ENCODE assay signal across 8 mouse cellular contexts in the genomic region with DNA sequence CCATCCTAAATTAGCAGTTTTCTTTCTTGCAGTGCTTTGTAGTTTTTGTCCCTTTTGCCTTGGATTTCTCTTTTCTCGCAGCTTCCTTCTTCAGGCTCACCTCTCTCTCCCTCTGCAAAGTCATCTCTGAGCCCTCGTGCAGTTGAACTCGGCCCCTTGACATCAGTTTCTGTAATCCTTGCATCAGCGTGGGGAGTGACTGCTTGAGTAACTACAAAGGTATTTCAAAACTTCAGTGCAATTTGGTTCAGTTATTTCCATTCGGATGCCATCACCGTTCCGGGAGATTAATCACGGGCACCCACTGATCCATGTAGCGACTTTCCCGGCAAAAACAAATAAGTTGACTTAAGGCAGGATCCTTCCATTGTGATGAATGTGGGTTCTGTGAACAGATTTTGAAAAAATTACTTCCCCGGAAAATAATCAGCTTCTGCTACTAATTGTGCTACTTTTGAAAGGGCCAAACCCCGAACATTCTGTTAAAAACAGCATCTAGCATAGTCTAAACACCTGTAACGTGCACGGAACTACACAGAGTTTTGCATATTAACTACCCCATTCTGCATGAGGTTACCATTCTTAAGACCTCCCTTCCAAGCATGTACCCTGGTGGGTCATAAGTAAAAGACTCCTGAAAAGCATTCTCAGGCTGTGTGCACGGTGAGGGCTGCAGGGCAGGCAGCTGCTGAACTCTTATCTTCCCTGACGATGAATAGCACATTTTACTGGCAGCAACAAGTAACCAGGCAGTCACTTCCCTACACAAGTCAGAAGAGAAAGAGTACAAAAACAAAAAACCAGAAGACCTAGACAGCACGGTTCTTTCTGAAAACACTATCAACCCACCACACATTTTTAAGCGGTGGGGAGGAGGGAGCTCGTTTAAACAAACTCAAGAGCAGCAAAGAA. TPM values are rescaled to one million over a fixed set of nuclear protein-coding genes. Genes with fewer than 3 reads are reported as not detected.
DNase-seq lines count a peak whose midpoint lies in the region; ATAC-seq lines count a peak whose summit lies in the region.

No protein-coding gene starts in this region.

- H3K4me1 ChIP-seq in hindbrain, embryonic 11.5 days (replicated peaks; ENCODE audit: control insufficient read depth, insufficient read depth, low read length): peaks cover 5% of the 10 kb centered on the region; the same call in 1 of the 2 replicates
- peaks cover 21% of the 10 kb centered on the region for H3K4me1 ChIP-seq in midbrain, embryonic 16.5 days (ENCODE audit: control insufficient read depth, insufficient read depth, low read length)

- WGBS in hindbrain, embryonic 11.5 days: 11% methylated on average over 19 of the region's 19 CpGs
- WGBS in midbrain, embryonic 16.5 days: 5% methylated on average over 19 of the region's 19 CpGs

- H3K4me3 ChIP-seq in hindbrain, embryonic 11.5 days (ENCODE audit: low read depth, low read length): peak overlapping the region; percentile 82
- H3K4me3 ChIP-seq in midbrain, embryonic 16.5 days (ENCODE audit: low read depth, low read length): peak overlapping the region; percentile 84

- no peaks in the 10 kb centered on the region for H3K36me3 ChIP-seq in hindbrain, embryonic 11.5 days (ENCODE audit: control insufficient read depth, insufficient read depth, low read length)
- no peaks in the 10 kb centered on the region for H3K36me3 ChIP-seq in midbrain, embryonic 16.5 days (ENCODE audit: control insufficient read depth, insufficient read depth, low read length)

- intact Hi-C loops in heart, postnatal 36 days (cut with DNase I): loop anchor here (1.0 to 10.0 kb wide), 7 partner anchors 67 to 501 kb away; a partner anchor contains a TSS

- no peak for ATAC-seq in hindbrain, embryonic 11.5 days (ENCODE audit: low FRiP score)
- ATAC-seq in midbrain, embryonic 16.5 days: no peak

- peak overlapping the region; percentile 41 for H3K4me2 ChIP-seq in hindbrain, embryonic 11.5 days (replicated peaks; ENCODE audit: low read depth, low read length)
- H3K4me2 ChIP-seq in midbrain, embryonic 16.5 days (ENCODE audit: low read length): peak overlapping the region; percentile 65

- no peak overlapping the region for H3K27ac ChIP-seq in hindbrain, embryonic 11.5 days (ENCODE audit: low read depth, low read length)
- H3K27ac ChIP-seq in midbrain, embryonic 16.5 days (ENCODE audit: low read length): no peak overlapping the region

- DNase-seq in heart, adult 11 months: peak; percentile 87
- no peak for DNase-seq in heart, postnatal 36 days
- peak; percentile 33 for DNase-seq in embryo, embryonic 11 days
- peak; percentile 34 for DNase-seq in hindbrain, embryonic 11.5 days (ENCODE audit: low spot score)
- DNase-seq in liver: peak; percentile 77
- DNase-seq in urinary bladder, postnatal 10 days (ENCODE audit: low spot score): no peak
- no peak for DNase-seq in right cerebral cortex, postnatal 36 days (ENCODE audit: low spot score in 2 of 2)

- H3K9ac ChIP-seq in hindbrain, embryonic 11.5 days (ENCODE audit: low read depth, low read length): peak overlapping the region; percentile 76
- H3K9ac ChIP-seq in midbrain, embryonic 16.5 days (ENCODE audit: low read depth, low read length): peak overlapping the region; percentile 84; the same call in 1 of the 2 replicates

- H3K9me3 ChIP-seq in hindbrain, embryonic 11.5 days (ENCODE audit: control insufficient read depth, low read length): no peaks in the 10 kb centered on the region
- H3K9me3 ChIP-seq in midbrain, embryonic 16.5 days (replicated peaks; ENCODE audit: control insufficient read depth, low read length, poor library complexity, severe bottlenecking): no peaks in the 10 kb centered on the region

- H3K27me3 ChIP-seq in hindbrain, embryonic 11.5 days (ENCODE audit: control insufficient read depth, insufficient read depth, low read length): no peaks in the 10 kb centered on the region
- peaks cover 3% of the 10 kb centered on the region for H3K27me3 ChIP-seq in midbrain, embryonic 16.5 days (ENCODE audit: control insufficient read depth, insufficient read depth, low read depth, low read length)

RNA-seq across cellular contexts. Expression of a gene that starts 1.6 kb away (rescaled TPM):
- 10 to 100 TPM; 23.4 to 25.7 TPM for total RNA-seq in heart, postnatal 36 days (2021)
- polyA plus RNA-seq in hindbrain, embryonic 11.5 days (2014; fragmentation: Nextera tagmentation; extraction: Ambion mirVana): 17.7 and 19.8 TPM in 2 replicates
- polyA plus RNA-seq in midbrain, embryonic 16.5 days (2015; fragmentation: Nextera tagmentation; extraction: Ambion mirVana): 15.1 and 17.6 TPM in 2 replicates

Comparison
In these comparisons a context has a peak if more than half of its experiments do, and no peak if none do; other contexts are left out.
1. DNase-seq: peak in heart, adult 11 months (single experiment), embryo, embryonic 11 days (single experiment), hindbrain, embryonic 11.5 days (single experiment) and liver (single experiment); none in heart, postnatal 36 days (0 of 2), urinary bladder, postnatal 10 days (single experiment) and right cerebral cortex, postnatal 36 days (0 of 2).